Mouse (Mus musculus): Measurements from ENCODE around the gene Mroh7.

- TF ChIP-seq MAFK (IDR thresholded peaks at IDR 0.05; ENCODE audit: insufficient read depth, low read depth, low read length), result no peak
- TF ChIP-seq CHD2 (IDR thresholded peaks at IDR 0.05; ENCODE audit: low read depth, low read length), result no peak
- no peak for TF ChIP-seq ZC3H11A (IDR thresholded peaks at IDR 0.05; ENCODE audit: borderline replicate concordance, low read depth, low read length)
- TF ChIP-seq HCFC1 (IDR thresholded peaks at IDR 0.05; ENCODE audit: borderline replicate concordance, insufficient read depth, low read length), result no peak
- TF ChIP-seq ZNF384 (IDR thresholded peaks at IDR 0.05; ENCODE audit: low read depth, low read length), result no peak
Observed at GRCm38 (mm10) chr4:106707957-106708356, 22.8 kb downstream of the Mroh7 start.

Data from ES-E14 (cell line).